Mouse (Mus musculus) liver, embryonic 16.5 days (tissue): ENCODE data around the gene 4930442H23Rik. TPM values are rescaled to one million over a fixed set of nuclear protein-coding genes. Genes with fewer than 3 reads are reported as not detected.

ENCODE experiments used
- ATAC-seq: fragments of 200-750 bp; cut with Nextera tagmentation; 2 replicates; pipeline ENCODE4 v1.8.0; 2017; ENCODE audit warnings: low read depth, mild to moderate bottlenecking, moderate number of reproducible peaks, moderate library complexity
- H3K27ac ChIP-seq: fragments of 300-500 bp; sonication (generic); 2 replicates; pipeline ENCODE4 v1.5.1; 2014; ENCODE audit warnings: mild to moderate bottlenecking, low read length
- H3K27me3 ChIP-seq: fragments of 300-500 bp; sonication (generic); 2 replicates; pipeline ENCODE4 v1.6.1; 2014; ENCODE audit warnings: low read depth, low read length, mixed read lengths; ENCODE audit not compliant: control insufficient read depth, insufficient read depth
- H3K36me3 ChIP-seq: fragments of 300-500 bp; sonication (generic); 2 replicates; pipeline ENCODE4 v1.6.1; 2014; ENCODE audit warnings: mild to moderate bottlenecking; ENCODE audit not compliant: control insufficient read depth, insufficient read depth
- H3K4me1 ChIP-seq: fragments of 300-500 bp; sonication (generic); 2 replicates; pipeline ENCODE4 v1.6.1; 2014; ENCODE audit warnings: low read depth, low read length, mixed read lengths; ENCODE audit not compliant: control insufficient read depth
- H3K4me2 ChIP-seq: fragments of 300-500 bp; sonication (generic); 2 replicates; pipeline ENCODE4 v1.6.1; 2014; ENCODE audit warnings: low read depth, low read length, mixed read lengths
- H3K4me3 ChIP-seq: fragments of 300-500 bp; sonication (generic); 2 replicates; pipeline ENCODE4 v1.5.1; 2014; ENCODE audit warnings: low read depth, mild to moderate bottlenecking, low read length
- H3K9ac ChIP-seq: fragments of 300-500 bp; sonication (generic); 2 replicates; pipeline ENCODE4 v1.6.1; 2014; ENCODE audit warnings: low read depth, low read length
- H3K9me3 ChIP-seq: fragments of 300-500 bp; sonication (generic); replicated peaks from 2 replicates; pipeline ENCODE4 v1.6.1; 2016; ENCODE audit warnings: low read length; ENCODE audit not compliant: control insufficient read depth
- WGBS: fragments of 180-500 bp; shearing (Covaris S2); extraction: QIAGEN DNeasy Blood & Tissue Kit; methylation state at CpG from one replicate; pipeline ENCODE4 v1.1.7; 2014; ENCODE audit not compliant: insufficient replicate concordance; 5-methylcytosine and 5-hydroxymethylcytosine counted together
- polyA plus RNA-seq: library from polyadenylated mRNA; unstranded; fragments of >200 nt; fragmentation: Nextera tagmentation; extraction: Ambion mirVana; gene quantifications from 2 replicates; pipeline ENCODE4 v1.2.1, GENCODE M21; 2015

4930442H23Rik gene
- polyA plus RNA-seq, 1 experiment from 2014 or later = not detected

DNA sequence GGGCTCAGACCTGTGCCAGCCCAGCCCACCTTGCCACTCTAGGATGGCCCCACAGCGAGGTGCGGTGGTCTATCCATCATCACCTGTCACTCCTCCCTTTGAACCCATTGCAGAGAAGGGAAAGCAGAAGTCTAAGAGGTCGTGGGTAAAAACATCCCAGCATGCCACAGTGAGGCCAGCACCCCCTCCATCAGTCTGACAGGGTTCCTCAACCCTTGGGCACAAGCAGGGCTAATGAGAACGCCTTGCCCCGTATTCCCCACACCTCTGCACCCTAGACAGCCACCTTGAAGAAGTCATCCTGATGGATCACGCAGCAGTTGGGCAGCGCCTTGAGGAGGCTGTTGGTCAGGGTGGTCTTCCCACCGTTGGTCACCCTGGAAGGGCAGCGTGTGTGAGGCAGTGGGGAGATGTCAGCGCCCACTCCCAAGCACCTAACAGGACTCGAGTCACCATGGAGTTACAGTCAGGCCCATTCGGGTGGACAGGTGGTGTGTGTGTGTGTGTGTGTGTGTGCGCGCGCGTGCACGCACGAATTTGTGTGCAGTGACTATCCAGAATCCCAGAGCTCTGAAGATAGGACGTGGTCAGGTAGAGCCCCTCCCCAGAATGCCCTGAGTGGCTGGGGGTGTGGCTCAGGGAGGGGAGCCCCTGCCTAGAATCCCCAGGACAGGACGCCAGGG lies 17.1 kb upstream of the 4930442H23Rik start:
- Histone ChIP-seq H3K9ac (no peak overlapping the region), H3K9me3 (no peaks in the 10 kb centered on the region), H3K36me3 (no peaks in the 10 kb centered on the region), H3K4me3 (no peak overlapping the region), H3K27ac (no peak overlapping the region), H3K27me3 (peaks cover 30% of the 10 kb centered on the region), H3K4me1 (peaks cover 10% of the 10 kb centered on the region), H3K4me2 (no peak overlapping the region)
- ATAC-seq = no peak
- WGBS = 63% methylated on average over 20 of the region's 20 CpGs

DNA sequence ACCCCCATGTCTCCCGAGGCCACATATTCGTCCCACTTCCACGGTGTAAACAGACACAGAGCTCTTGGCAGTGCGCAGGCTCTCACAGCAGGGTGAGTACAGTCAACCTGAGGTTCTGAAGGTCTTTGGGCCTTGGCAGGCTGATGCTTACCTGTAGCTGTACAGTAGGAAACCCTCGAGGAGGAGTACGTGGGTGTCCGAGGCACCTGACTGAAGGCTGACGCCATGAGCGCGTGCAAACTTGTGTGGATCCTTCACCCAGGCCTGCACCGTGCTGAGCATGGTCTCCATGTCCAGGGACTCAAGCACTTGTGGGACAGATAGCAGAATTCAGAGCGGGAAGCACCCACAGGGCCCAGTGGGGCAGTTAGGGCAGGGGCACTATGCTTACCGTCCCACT lies 16.5 kb upstream of the 4930442H23Rik start:
- H3K36me3 ChIP-seq = no peaks in the 10 kb centered on the region
- ATAC-seq = no peak
- no peak overlapping the region for H3K9ac ChIP-seq
- H3K4me3 ChIP-seq = no peak overlapping the region
- H3K9me3 ChIP-seq = no peaks in the 10 kb centered on the region
- WGBS = 73% methylated on average over 13 of the region's 13 CpGs
- H3K27me3 ChIP-seq = peaks cover 36% of the 10 kb centered on the region
- H3K4me1 ChIP-seq = peaks cover 10% of the 10 kb centered on the region
- H3K27ac ChIP-seq = no peak overlapping the region
- no peak overlapping the region for H3K4me2 ChIP-seq

DNA sequence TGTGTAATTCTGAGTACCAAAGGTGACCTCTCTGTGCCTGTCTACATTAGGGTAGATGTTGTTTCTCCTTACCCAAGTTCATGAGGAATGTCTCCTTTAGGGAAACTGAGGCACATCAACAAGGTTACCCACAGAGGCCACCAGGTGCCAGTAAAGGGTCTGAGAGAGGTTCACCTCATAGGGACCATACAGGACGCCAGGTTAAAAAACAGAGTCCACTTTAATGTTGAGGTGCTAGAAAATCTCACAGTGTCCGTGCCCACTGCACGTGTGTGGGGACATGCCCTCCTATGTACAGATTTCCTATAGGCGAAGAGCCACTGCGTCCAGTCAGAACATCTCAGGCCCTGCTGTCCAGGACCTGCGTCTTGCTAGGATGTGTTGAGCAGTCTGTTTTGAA lies 15.3 kb upstream of the 4930442H23Rik start:
- Histone ChIP-seq H3K4me2 (no peak overlapping the region), H3K9ac (no peak overlapping the region), H3K27me3 (peaks cover 47% of the 10 kb centered on the region), H3K4me3 (no peak overlapping the region), H3K9me3 (no peaks in the 10 kb centered on the region), H3K36me3 (no peaks in the 10 kb centered on the region), H3K4me1 (peaks cover 17% of the 10 kb centered on the region), H3K27ac (no peak overlapping the region)
- ATAC-seq = no peak
- WGBS = 73% methylated on average over 6 of the region's 6 CpGs

DNA sequence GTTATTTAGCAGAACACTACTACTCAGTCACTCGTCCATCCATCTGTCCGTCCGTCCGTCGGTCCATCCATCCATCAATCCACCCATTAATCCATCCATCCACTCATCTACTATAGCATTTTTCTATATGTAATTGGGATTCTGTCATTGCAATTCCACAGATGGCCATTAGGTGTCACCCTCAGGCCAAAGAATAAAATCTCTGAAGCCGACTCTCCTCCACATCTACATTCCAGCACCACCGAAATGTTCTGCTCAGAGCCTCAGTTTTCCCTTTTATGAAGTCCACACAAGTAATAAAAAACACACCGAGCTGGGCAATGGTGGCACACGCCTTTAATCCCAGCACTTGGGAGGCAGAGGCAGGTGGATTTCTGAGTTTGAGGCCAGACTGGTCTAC lies 14.6 kb upstream of the 4930442H23Rik start:
- Histone ChIP-seq H3K4me2 (no peak overlapping the region), H3K9ac (no peak overlapping the region), H3K27me3 (peaks cover 55% of the 10 kb centered on the region), H3K27ac (no peak overlapping the region), H3K36me3 (no peaks in the 10 kb centered on the region), H3K4me3 (no peak overlapping the region), H3K4me1 (peaks cover 15% of the 10 kb centered on the region), H3K9me3 (no peaks in the 10 kb centered on the region)
- under 1% methylated on average over 9 of the region's 9 CpGs for WGBS
- no peak for ATAC-seq

DNA sequence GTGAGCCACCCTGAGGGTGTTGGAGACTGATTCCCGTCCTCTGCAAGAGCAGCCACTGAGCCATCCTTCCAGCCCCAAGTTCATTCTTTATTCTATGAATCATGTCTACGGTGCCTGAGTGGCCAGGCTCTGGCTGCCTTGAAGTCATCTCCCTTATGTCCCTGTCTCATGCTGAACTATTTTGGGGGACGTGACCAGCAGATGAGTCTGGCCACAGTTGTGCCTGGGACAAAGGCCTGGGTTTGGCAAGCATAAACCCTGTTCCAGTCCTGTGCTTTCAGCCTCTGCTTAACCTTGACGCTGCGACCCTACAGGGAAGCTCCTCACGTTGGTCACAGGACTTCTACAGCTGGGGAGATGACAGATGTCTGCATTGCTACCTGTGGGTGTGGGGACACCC lies 13.7 kb upstream of the 4930442H23Rik start:
- Histone ChIP-seq H3K4me1 (peaks cover 19% of the 10 kb centered on the region), H3K9me3 (no peaks in the 10 kb centered on the region), H3K36me3 (no peaks in the 10 kb centered on the region), H3K9ac (no peak overlapping the region), H3K4me2 (no peak overlapping the region), H3K27ac (no peak overlapping the region), H3K27me3 (peaks cover 60% of the 10 kb centered on the region), H3K4me3 (no peak overlapping the region)
- no peak for ATAC-seq
- 37% methylated on average over 6 of the region's 6 CpGs for WGBS

DNA sequence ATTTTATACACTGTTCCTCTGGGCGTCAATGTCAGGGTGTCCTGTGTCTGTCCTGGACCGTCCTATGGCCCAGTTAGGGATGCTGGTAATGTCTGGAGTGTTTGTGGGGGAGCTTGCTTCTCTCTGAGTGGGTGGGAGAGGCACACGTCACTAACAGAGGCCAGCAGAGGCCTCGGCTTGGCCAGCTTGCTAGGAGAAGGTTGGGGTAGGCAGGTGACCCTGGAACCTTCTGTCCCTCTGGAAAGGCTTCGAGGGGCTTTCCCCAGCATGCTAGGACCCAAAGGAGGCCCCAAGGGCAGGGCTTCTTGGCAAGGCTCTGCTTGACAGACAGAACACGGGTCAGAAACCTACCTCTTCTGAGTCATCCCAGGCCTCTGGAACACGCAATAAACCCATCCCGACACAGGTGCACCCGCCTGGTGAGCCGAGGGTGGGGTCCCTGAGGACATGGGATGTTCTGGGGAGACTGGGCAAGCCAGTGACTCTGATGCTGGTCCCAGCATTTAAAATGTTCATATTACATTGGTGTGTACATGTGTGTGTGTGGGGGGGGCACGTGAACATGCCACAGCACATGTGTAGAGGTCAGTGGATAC lies 12.9 kb upstream of the 4930442H23Rik start:
- Histone ChIP-seq H3K27ac (no peak overlapping the region), H3K4me3 (no peak overlapping the region), H3K9ac (no peak overlapping the region), H3K9me3 (no peaks in the 10 kb centered on the region), H3K4me2 (no peak overlapping the region), H3K36me3 (no peaks in the 10 kb centered on the region), H3K27me3 (peaks cover 60% of the 10 kb centered on the region), H3K4me1 (peaks cover 26% of the 10 kb centered on the region)
- WGBS = 50% methylated on average over 11 of the region's 11 CpGs
- no peak for ATAC-seq

DNA sequence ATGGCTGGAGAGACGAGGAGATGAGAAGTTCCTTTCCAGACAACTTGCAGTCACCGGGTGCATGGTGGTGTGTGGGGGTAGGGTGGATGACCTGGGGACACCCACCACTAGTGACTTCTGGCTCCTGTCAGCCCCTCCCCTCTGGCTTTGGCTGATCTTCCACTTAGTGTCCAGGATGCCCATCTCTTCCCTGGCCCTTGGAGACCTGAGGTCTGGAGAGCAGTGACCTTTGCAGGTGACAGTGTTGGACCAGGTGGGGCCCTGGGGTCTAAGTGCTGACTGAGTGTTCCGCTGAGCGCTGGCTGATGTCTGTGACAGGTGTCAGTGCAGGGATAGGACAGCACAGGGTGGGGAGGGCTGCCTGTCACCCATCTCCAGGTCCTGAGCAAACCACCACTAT lies 11.7 kb upstream of the 4930442H23Rik start:
- peaks cover 31% of the 10 kb centered on the region for H3K4me1 ChIP-seq
- no peak overlapping the region for H3K4me3 ChIP-seq
- H3K27ac ChIP-seq = no peak overlapping the region
- no peak overlapping the region for H3K4me2 ChIP-seq
- peaks cover 3% of the 10 kb centered on the region for H3K36me3 ChIP-seq
- no peak overlapping the region for H3K9ac ChIP-seq
- ATAC-seq = no peak
- H3K27me3 ChIP-seq = peaks cover 60% of the 10 kb centered on the region
- no peaks in the 10 kb centered on the region for H3K9me3 ChIP-seq
- WGBS = 40% methylated on average over 4 of the region's 4 CpGs

DNA sequence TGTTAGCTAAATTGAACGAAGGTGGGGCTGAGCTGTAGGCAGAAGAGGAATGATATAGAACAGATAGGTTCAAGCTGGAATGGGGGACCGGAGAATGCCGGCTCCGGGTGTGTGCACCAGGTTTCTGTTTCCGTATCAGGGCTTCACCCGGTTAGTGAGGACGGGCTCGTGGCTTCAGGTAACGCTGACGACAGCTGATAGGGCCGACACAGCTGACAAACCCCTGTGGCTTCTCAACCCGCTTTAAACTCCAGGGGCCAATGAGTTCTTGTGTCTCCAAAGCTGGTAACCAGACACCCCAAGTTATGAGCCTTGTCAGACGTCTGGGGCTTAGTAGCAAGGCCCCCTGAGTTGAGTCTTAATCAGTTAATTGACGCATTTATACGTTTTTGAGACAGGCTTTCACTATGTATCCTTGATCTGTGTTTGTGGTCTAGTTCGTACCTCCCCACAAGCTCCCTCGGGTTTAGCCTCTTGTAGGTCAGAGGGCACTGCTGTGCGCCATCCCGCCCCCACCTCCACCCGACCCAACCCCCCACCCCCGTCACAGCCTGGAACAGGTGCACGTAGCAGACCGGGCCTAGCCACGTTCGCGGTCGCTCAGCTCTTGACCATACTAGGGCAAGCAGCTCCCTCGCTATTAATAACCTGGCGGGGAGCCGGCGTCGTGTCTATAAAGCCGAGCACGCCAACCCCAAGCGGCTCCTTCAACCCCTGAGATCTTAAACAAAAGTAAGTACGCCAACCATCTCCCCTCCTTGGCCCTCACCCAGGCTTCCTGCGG lies 10.5 kb upstream of the 4930442H23Rik start:
- Histone ChIP-seq H3K9ac (peak overlapping the region; percentile 15; the same call in 1 of the 2 replicates), H3K4me2 (peak overlapping the region; percentile 39), H3K27ac (no peak overlapping the region), H3K9me3 (no peaks in the 10 kb centered on the region), H3K27me3 (peaks cover 52% of the 10 kb centered on the region), H3K36me3 (peaks cover 6% of the 10 kb centered on the region), H3K4me1 (peaks cover 34% of the 10 kb centered on the region), H3K4me3 (no peak overlapping the region; the same call in 1 of the 2 replicates)
- no peak for ATAC-seq
- 7% methylated on average over 37 of the region's 37 CpGs for WGBS
